ENCODE assay signal across 8 mouse cellular contexts in the genomic region with DNA sequence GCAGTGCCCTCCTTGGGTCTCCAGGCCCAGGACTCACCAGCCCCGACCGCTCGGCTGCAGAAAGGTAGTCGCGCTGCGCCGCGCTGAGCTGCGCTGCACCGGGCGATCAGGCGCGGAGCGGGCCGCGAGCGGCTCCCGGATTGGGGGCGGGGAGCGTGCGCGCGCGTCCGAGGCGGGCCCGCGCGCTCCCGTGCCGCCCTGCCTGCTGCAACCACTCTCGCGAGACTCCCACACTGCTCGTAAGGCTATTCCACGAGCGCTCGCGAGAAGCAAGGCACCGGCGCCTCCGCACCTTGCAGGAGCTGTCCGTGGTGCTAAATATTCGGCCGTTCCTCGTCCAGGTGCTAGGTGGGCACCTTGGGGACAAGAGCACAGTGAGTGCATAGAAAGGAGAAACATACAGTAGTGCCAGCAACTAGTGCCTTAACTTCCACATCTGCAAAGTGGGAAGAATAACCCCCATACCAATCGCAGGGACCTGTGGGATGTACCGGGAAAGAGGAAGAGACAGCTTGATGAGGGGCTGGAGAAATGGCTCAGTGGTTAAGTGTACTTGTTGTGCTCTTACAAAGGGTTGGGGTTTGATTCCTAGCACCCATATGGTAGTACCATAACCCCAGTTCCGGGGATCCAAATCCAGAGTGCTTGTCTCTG. TPM values are rescaled to one million over a fixed set of nuclear protein-coding genes. Genes with fewer than 3 reads are reported as not detected.
A peak's percentile ranks its signal among the peaks of the same experiment; 100 is the strongest.
DNase-seq lines count a peak whose midpoint lies in the region; ATAC-seq lines count a peak whose summit lies in the region.

A gene (minus strand): TSS at position 165 of the 654 bp plus-strand sequence.

- WGBS in forebrain, embryonic 12.5 days: 2% methylated on average over 47 of the region's 48 CpGs
- WGBS in heart, embryonic 16.5 days: 2% methylated on average over 42 of the region's 48 CpGs
- WGBS in liver, embryonic 13.5 days (ENCODE audit: insufficient replicate concordance): 1% methylated on average over 48 of the region's 48 CpGs
- 3% methylated on average over 38 of the region's 48 CpGs for WGBS in stomach, embryonic 15.5 days

- H3K9ac ChIP-seq in forebrain, embryonic 12.5 days: peak within 1 kb of the TSS; percentile 65
- H3K9ac ChIP-seq in heart, embryonic 16.5 days (ENCODE audit: low read length): peak within 1 kb of the TSS; percentile 78
- H3K9ac ChIP-seq in liver, embryonic 13.5 days: peak within 1 kb of the TSS; percentile 62
- peak within 1 kb of the TSS; percentile 49 for H3K9ac ChIP-seq in stomach, embryonic 15.5 days

- peak within 1 kb of the TSS; percentile 72 for H3K4me3 ChIP-seq in forebrain, embryonic 12.5 days (replicated peaks)
- peak within 1 kb of the TSS; percentile 71 for H3K4me3 ChIP-seq in heart, embryonic 16.5 days (ENCODE audit: low read length)
- peak within 1 kb of the TSS; percentile 61 for H3K4me3 ChIP-seq in liver, embryonic 13.5 days (replicated peaks)
- H3K4me3 ChIP-seq in stomach, embryonic 15.5 days (replicated peaks): peak within 1 kb of the TSS; percentile 72

- peak; percentile 77 for DNase-seq in c-Kit-positive CD71-negative TER-119-negative erythroid progenitor cells, embryonic 14.5 days (ENCODE audit: low read depth)
- peak; percentile 96 to 97 for DNase-seq in kidney, postnatal 25 days
- peak; percentile 67 for DNase-seq in liver, embryonic 13.5 days
- DNase-seq in natural killer cell, adult 2 months (ENCODE audit: low spot score in 2 of 2): peak; percentile 12 to 70

- H3K4me1 ChIP-seq in forebrain, embryonic 12.5 days: peaks cover 28% of the 10 kb centered on the region
- H3K4me1 ChIP-seq in heart, embryonic 16.5 days (ENCODE audit: control insufficient read depth, insufficient read depth, low read length): peaks cover 9% of the 10 kb centered on the region
- H3K4me1 ChIP-seq in liver, embryonic 13.5 days (replicated peaks): peaks cover 29% of the 10 kb centered on the region
- H3K4me1 ChIP-seq in stomach, embryonic 15.5 days: peaks cover 8% of the 10 kb centered on the region

- no peaks in the 10 kb centered on the region for H3K27me3 ChIP-seq in forebrain, embryonic 12.5 days
- H3K27me3 ChIP-seq in heart, embryonic 16.5 days (ENCODE audit: control insufficient read depth, insufficient read depth, low read length): no peaks in the 10 kb centered on the region
- peaks cover 26% of the 10 kb centered on the region for H3K27me3 ChIP-seq in liver, embryonic 13.5 days
- H3K27me3 ChIP-seq in stomach, embryonic 15.5 days (replicated peaks): no peaks in the 10 kb centered on the region

- no peaks in the 10 kb centered on the region for H3K9me3 ChIP-seq in forebrain, embryonic 12.5 days
- H3K9me3 ChIP-seq in heart, embryonic 16.5 days (replicated peaks; ENCODE audit: control insufficient read depth, low read length): no peaks in the 10 kb centered on the region
- H3K9me3 ChIP-seq in liver, embryonic 13.5 days (replicated peaks): no peaks in the 10 kb centered on the region
- no peaks in the 10 kb centered on the region for H3K9me3 ChIP-seq in stomach, embryonic 15.5 days

- H3K4me2 ChIP-seq in forebrain, embryonic 12.5 days: peak within 1 kb of the TSS; percentile 84
- H3K4me2 ChIP-seq in heart, embryonic 16.5 days (ENCODE audit: low read depth, low read length): peak within 1 kb of the TSS; percentile 83
- peak within 1 kb of the TSS; percentile 70 for H3K4me2 ChIP-seq in liver, embryonic 13.5 days
- H3K4me2 ChIP-seq in stomach, embryonic 15.5 days: peak within 1 kb of the TSS; percentile 86

- peak within 1 kb of the TSS; percentile 84 for H3K27ac ChIP-seq in forebrain, embryonic 12.5 days
- no peak within 1 kb of the TSS for H3K27ac ChIP-seq in heart, embryonic 16.5 days (ENCODE audit: low read length)
- H3K27ac ChIP-seq in liver, embryonic 13.5 days: no peak within 1 kb of the TSS
- H3K27ac ChIP-seq in stomach, embryonic 15.5 days: peak within 1 kb of the TSS; percentile 16; the same call in 1 of the 2 replicates

- no peaks in the 10 kb centered on the region for H3K36me3 ChIP-seq in forebrain, embryonic 12.5 days (replicated peaks)
- H3K36me3 ChIP-seq in heart, embryonic 16.5 days (ENCODE audit: control insufficient read depth, insufficient read depth): no peaks in the 10 kb centered on the region
- no peaks in the 10 kb centered on the region for H3K36me3 ChIP-seq in liver, embryonic 13.5 days
- no peaks in the 10 kb centered on the region for H3K36me3 ChIP-seq in stomach, embryonic 15.5 days

- peak; percentile 51 for ATAC-seq in CD4-positive, CD25-positive, alpha-beta regulatory T cell, adult 4 months
- peak; percentile 93 for ATAC-seq in forebrain, embryonic 12.5 days (ENCODE audit: low FRiP score)
- peak; percentile 93 for ATAC-seq in heart, embryonic 16.5 days (replicated peaks; ENCODE audit: extremely low read depth, insufficient read depth, low FRiP score)
- peak; percentile 74 for ATAC-seq in liver, embryonic 13.5 days (ENCODE audit: low read depth)
- peak; percentile 88 for ATAC-seq in stomach, embryonic 15.5 days (ENCODE audit: insufficient read depth, low FRiP score, low read depth)

RNA-seq across cellular contexts. Expression of the gene that starts here (rescaled TPM):
- under 1 TPM in 1 of 2 experiments, not detected in 1; 0.26 TPM for polyA plus RNA-seq in CD4-positive, CD25-positive, alpha-beta regulatory T cell, adult 4 months (2017; shearing (Covaris generic))
- 41.5 and 41.9 TPM in 2 replicates for polyA plus RNA-seq in forebrain, embryonic 12.5 days (2016; fragmentation: Nextera tagmentation; extraction: Ambion mirVana)
- 7.9 TPM in 2 replicates for polyA plus RNA-seq in heart, embryonic 16.5 days (2015; fragmentation: Nextera tagmentation; extraction: Ambion mirVana)
- 7.2 and 8.2 TPM in 2 replicates for polyA plus RNA-seq in liver, embryonic 13.5 days (2015; fragmentation: Nextera tagmentation; extraction: Ambion mirVana)
- 19.8 and 22.4 TPM in 2 replicates for polyA plus RNA-seq in stomach, embryonic 15.5 days (2015; fragmentation: Nextera tagmentation; extraction: Ambion mirVana)

Comparison
In these comparisons a context has a peak if more than half of its experiments do, and no peak if none do; other contexts are left out.
1. Peak in ATAC-seq in CD4-positive, CD25-positive, alpha-beta regulatory T cell, adult 4 months; RNA of the gene not detected or under 1 TPM.
2. DNase-seq: peak in every context shown above with its lines; median percentile 96 in kidney, postnatal 25 days; 77 in c-Kit-positive CD71-negative TER-119-negative erythroid progenitor cells, embryonic 14.5 days; 67 in liver, embryonic 13.5 days; 41 in natural killer cell, adult 2 months.
3. H3K27ac ChIP-seq: peak in forebrain, embryonic 12.5 days (single experiment) and stomach, embryonic 15.5 days (single experiment); none in heart, embryonic 16.5 days (single experiment) and liver, embryonic 13.5 days (single experiment).
4. Peak in every context shown above with its lines, with median percentiles within 50 percentile points of each other: ATAC-seq, H3K4me2 ChIP-seq, H3K4me3 ChIP-seq and H3K9ac ChIP-seq.